Mouse (Mus musculus) embryo, embryonic 10.5 days (tissue): ENCODE results near the gene Nwd2.

Experiments used
- DNase-seq: peaks from one replicate; pipeline ENCODE4 v3.0.0-alpha.2; 2015; ENCODE audit warnings: low spot score

Nwd2 gene

GRCm38 (mm10) chr5:63755938-63756337 is 107.0 kb downstream of the Nwd2 start:
- DNase-seq: no peak

- DNase-seq: no peak
Measured at GRCm38 (mm10) chr5:63765886-63766285, 117.0 kb downstream of the Nwd2 start.

- peak; percentile 85 for DNase-seq
Measured at GRCm38 (mm10) chr5:63766715-63767114, 117.8 kb downstream of the Nwd2 start.

- DNase-seq: no peak
Measured at GRCm38 (mm10) chr5:63767464-63767863, 118.6 kb downstream of the Nwd2 start.

- DNase-seq: no peak
Measured at GRCm38 (mm10) chr5:63768220-63768619, 119.3 kb downstream of the Nwd2 start.

GRCm38 (mm10) chr5:63772971-63773370 is 124.1 kb downstream of the Nwd2 start:
- no peak for DNase-seq

- no peak for DNase-seq
Measured at GRCm38 (mm10) chr5:63773603-63774002, 124.7 kb downstream of the Nwd2 start.

GRCm38 (mm10) chr5:63788156-63788826 is 139.4 kb downstream of the Nwd2 start:
- no peak for DNase-seq

- DNase-seq: peak; percentile 90
Measured at GRCm38 (mm10) chr5:63811819-63812508, 163.1 kb downstream of the Nwd2 start, which contains the start of gene 0610040J01Rik. Gene 0610040J01Rik, plus strand, starts transcription at chr5:63812363.

- DNase-seq: no peak
Measured at GRCm38 (mm10) chr5:63812509-63812865, 163.6 kb downstream of the Nwd2 start.

GRCm38 (mm10) chr5:63816643-63817042 is 167.7 kb downstream of the Nwd2 start:
- no peak for DNase-seq

GRCm38 (mm10) chr5:63817270-63817669 is 168.4 kb downstream of the Nwd2 start:
- DNase-seq: no peak

- no peak for DNase-seq
Measured at GRCm38 (mm10) chr5:63818975-63819374, 170.1 kb downstream of the Nwd2 start.

- DNase-seq: no peak
Measured at GRCm38 (mm10) chr5:63819519-63819918, 170.6 kb downstream of the Nwd2 start.

- no peak for DNase-seq
Measured at GRCm38 (mm10) chr5:63821176-63821575, 172.3 kb downstream of the Nwd2 start.

GRCm38 (mm10) chr5:63821860-63822259 is 173.0 kb downstream of the Nwd2 start:
- DNase-seq: no peak

GRCm38 (mm10) chr5:63823362-63824332 is 174.7 kb downstream of the Nwd2 start:
- no peak for DNase-seq

GRCm38 (mm10) chr5:63824599-63825350 is 175.9 kb downstream of the Nwd2 start:
- no peak for DNase-seq

- no peak for DNase-seq
Measured at GRCm38 (mm10) chr5:63825881-63826280, 177.0 kb downstream of the Nwd2 start.

- DNase-seq: no peak
Measured at GRCm38 (mm10) chr5:63827006-63827405, 178.1 kb downstream of the Nwd2 start.

- DNase-seq: no peak
Measured at GRCm38 (mm10) chr5:63827415-63828053, 178.6 kb downstream of the Nwd2 start.
